Mouse (Mus musculus) lung, adult 18-20 months (tissue): Measurements from ENCODE around the gene Nt5m.

Source experiments
- DNase-seq, 2 experiments: peaks; one replicate each; pipeline ENCODE4 v3.0.0; 2022; ENCODE audit warnings: mixed read lengths in 2 of 2

Gene Nt5m

GRCm38 (mm10) chr11:59906521-59907123 lies 67.4 kb downstream of the Nt5m start:
- no peak for DNase-seq

GRCm38 (mm10) chr11:59908446-59908845 lies 69.2 kb downstream of the Nt5m start:
- DNase-seq, result peak; percentile 72 to 85

DNA sequence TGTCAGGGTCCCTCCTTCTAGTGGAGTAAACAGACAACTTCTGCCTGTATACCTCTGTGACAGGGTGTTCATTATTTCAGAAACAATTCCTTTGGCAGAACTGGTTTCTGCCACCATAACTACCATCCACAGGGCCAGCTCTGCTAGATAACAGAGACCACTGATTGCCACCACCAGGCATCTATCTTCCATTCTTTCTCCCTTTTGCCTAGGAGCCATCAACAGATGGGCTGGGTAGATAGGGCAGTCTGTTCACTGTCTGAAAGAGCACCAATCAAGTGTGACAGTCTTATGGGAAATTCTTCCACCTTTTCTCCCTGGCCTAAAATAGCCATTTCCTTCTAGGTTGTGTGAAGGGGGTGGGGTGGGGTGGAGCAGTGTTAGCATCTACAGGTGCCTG lies 71.3 kb downstream of the Nt5m start:
- no peak for DNase-seq

- no peak for DNase-seq
These were observed 72.3 kb downstream of the Nt5m start for GRCm38 (mm10) chr11:59911523-59911922.

DNA sequence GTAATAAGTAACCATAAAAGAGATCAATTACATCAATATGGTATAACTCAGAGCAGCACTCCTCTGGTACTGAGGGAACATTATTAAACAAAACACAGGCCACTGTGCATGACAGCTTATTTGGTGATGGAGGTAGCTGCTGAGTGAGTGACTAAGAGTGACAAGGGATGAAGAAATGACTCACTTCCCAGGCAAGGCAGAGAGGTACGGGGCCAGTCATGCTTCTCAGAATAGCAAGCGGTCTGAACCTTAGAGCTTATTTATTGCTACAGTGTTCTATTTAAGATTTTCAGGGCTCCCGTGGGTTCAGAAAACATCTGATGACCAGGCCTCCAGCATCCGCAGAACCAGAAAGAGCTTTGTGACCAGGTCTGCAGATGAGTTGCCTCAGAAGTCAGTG lies 74.5 kb downstream of the Nt5m start:
- no peak for DNase-seq

DNA sequence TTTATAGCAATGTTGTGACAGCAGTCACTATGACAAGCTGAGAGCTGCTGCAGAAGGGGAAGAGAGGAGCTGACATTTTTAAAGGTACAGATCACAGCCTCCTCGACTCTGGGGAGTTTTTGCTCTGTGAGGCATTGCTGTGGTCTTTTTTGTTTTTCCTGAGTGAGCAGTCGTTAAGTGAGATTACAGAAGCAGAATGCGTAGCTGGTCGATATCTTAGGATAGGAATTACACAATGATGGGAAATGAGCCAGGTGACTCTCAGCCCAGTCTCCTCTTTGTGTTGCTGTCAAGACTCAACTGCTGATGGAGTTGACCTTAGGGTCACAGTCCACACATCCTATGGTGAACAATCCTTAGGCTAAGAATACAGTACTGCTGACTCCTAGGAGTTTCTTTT lies 78.8 kb downstream of the Nt5m start:
- peak in 1 of 2 experiments; percentile 38 for DNase-seq

- no peak for DNase-seq
These were observed 80.2 kb downstream of the Nt5m start for GRCm38 (mm10) chr11:59919401-59919800.

GRCm38 (mm10) chr11:59920331-59920730 lies 81.1 kb downstream of the Nt5m start:
- DNase-seq, result no peak

GRCm38 (mm10) chr11:59921265-59921664 lies 82.0 kb downstream of the Nt5m start:
- DNase-seq, result peak; percentile 38 to 64

GRCm38 (mm10) chr11:59930031-59930430 lies 90.8 kb downstream of the Nt5m start:
- no peak for DNase-seq
